Mouse (Mus musculus): ENCODE measurements around the gene Gm3453.
"Not testable (repeated sequence)": the region's sequence is repeated elsewhere in the genome, so short reads cannot be mapped to it uniquely, and the experiment has no call there.

Gene Gm3453

GRCm38 (mm10) chr14:5979037-5979436 is at the start of gene Gm3453:
Gm3453 (minus strand) TSS chr14:5979137.
- not testable (repeated sequence) for DNase-seq

- DNase-seq: not testable (repeated sequence)
Observed at GRCm38 (mm10) chr14:5987136-5987535, 8.2 kb upstream of the Gm3453 start.

- DNase-seq: peak; percentile 54
Observed at GRCm38 (mm10) chr14:5962441-5962840, 16.5 kb downstream of the Gm3453 start.

GRCm38 (mm10) chr14:5961635-5962034 is 17.3 kb downstream of the Gm3453 start, which contains the start of gene Gm3248:
Gm3248 (minus strand) TSS chr14:5961745.
- peak; percentile 14 for DNase-seq

- DNase-seq: peak; percentile 42
Observed at GRCm38 (mm10) chr14:5961102-5961501, 17.8 kb downstream of the Gm3453 start.

GRCm38 (mm10) chr14:5960479-5960878 is 18.5 kb downstream of the Gm3453 start:
- peak; percentile 33 for DNase-seq

- peak; percentile 68 for DNase-seq
Observed at GRCm38 (mm10) chr14:5923276-5923675, 55.7 kb downstream of the Gm3453 start.
